Comparison of ENCODE assay signal across 23 mouse cellular contexts in genomic region chr5:101683340-101683739, GRCm38 (mm10). TPM values are rescaled to one million over a fixed set of nuclear protein-coding genes. Genes with fewer than 3 reads are reported as not detected.
A peak's percentile ranks its signal among the peaks of the same experiment; 100 is the strongest.
DNase-seq lines count a peak whose midpoint lies in the region; ATAC-seq lines count a peak whose summit lies in the region.
"Had no signal": no experiment of that assay in that cellular context is flagged by ENCODE, and none has a peak within 500 bp of the region (broad histone marks: within the 10 kb centered on the region; RNA-seq: fewer than 3 reads in every experiment).

No protein-coding gene starts in this region.

- H3K9ac ChIP-seq in embryonic facial prominence, embryonic 11.5 days (replicated peaks; ENCODE audit: low read length): no peak overlapping the region
- no peak overlapping the region for H3K9ac ChIP-seq in kidney, embryonic 16.5 days (replicated peaks; ENCODE audit: low read length)
- H3K9ac ChIP-seq in embryonic facial prominence, embryonic 14.5 days (ENCODE audit: low read depth, low read length): no peak overlapping the region
- no peak overlapping the region for H3K9ac ChIP-seq in limb, embryonic 12.5 days (replicated peaks)
- H3K9ac ChIP-seq in midbrain, embryonic 15.5 days: no peak overlapping the region
- H3K9ac ChIP-seq: embryonic facial prominence, embryonic 15.5 days; liver, embryonic 15.5 days; neural tube, embryonic 13.5 days had no signal

- H3K27ac ChIP-seq in embryonic facial prominence, embryonic 11.5 days (replicated peaks; ENCODE audit: low read depth, low read length): no peak overlapping the region
- no peak overlapping the region for H3K27ac ChIP-seq in embryonic facial prominence, embryonic 10.5 days (replicated peaks)
- H3K27ac ChIP-seq in kidney, embryonic 16.5 days (ENCODE audit: low read length): no peak overlapping the region
- H3K27ac ChIP-seq in embryonic facial prominence, embryonic 14.5 days (replicated peaks; ENCODE audit: low read depth, low read length): no peak overlapping the region
- H3K27ac ChIP-seq in limb, embryonic 12.5 days: no peak overlapping the region
- no peak overlapping the region for H3K27ac ChIP-seq in midbrain, embryonic 15.5 days
- H3K27ac ChIP-seq: embryonic facial prominence, embryonic 15.5 days; liver, embryonic 15.5 days; neural tube, embryonic 13.5 days had no signal

- DNase-seq in embryonic facial prominence, embryonic 11.5 days (ENCODE audit: low spot score): peak; percentile 29
- no peak for DNase-seq in embryonic facial prominence, embryonic 10.5 days (ENCODE audit: low spot score)
- DNase-seq in kidney, adult 9 months: no peak
- peak; percentile 43 for DNase-seq in embryonic facial prominence, embryonic 14.5 days (ENCODE audit: low spot score)
- DNase-seq: adrenal gland, postnatal 36 days; cerebellum, adult 9-10 months; liver; retina, postnatal 1 day; right cerebral cortex, postnatal 25 days; spleen, adult 18-20 months; thymus, postnatal 14 days had no signal

- ATAC-seq in embryonic facial prominence, embryonic 11.5 days (replicated peaks; ENCODE audit: insufficient number of reproducible peaks, low FRiP score, low TSS enrichment, low read depth): no peak
- peak; percentile 65; the same call in 1 of the 2 replicates for ATAC-seq in kidney, embryonic 16.5 days (ENCODE audit: low FRiP score, low TSS enrichment)
- ATAC-seq in embryonic facial prominence, embryonic 14.5 days (ENCODE audit: low read depth): no peak; the same call in 1 of the 2 replicates
- 0 out of 2 replicates have a peak, but pooled peaks have one; percentile 59 for ATAC-seq in limb, embryonic 12.5 days (ENCODE audit: insufficient number of reproducible peaks, insufficient read depth, low FRiP score, low TSS enrichment, low read depth)
- ATAC-seq in midbrain, embryonic 15.5 days (replicated peaks): no peak
- ATAC-seq: forebrain, embryonic 14.5 days; hindbrain, embryonic 16.5 days; midbrain, embryonic 16.5 days had no signal

- no peak overlapping the region for H3K4me2 ChIP-seq in embryonic facial prominence, embryonic 11.5 days (ENCODE audit: low read depth, low read length)
- no peak overlapping the region for H3K4me2 ChIP-seq in kidney, embryonic 16.5 days (replicated peaks; ENCODE audit: low read depth, low read length)
- H3K4me2 ChIP-seq in embryonic facial prominence, embryonic 14.5 days (ENCODE audit: low read depth, low read length): no peak overlapping the region
- H3K4me2 ChIP-seq in limb, embryonic 12.5 days: no peak overlapping the region
- H3K4me2 ChIP-seq in midbrain, embryonic 15.5 days: no peak overlapping the region
- H3K4me2 ChIP-seq: embryonic facial prominence, embryonic 15.5 days; heart, embryonic 11.5 days; liver, embryonic 15.5 days; neural tube, embryonic 13.5 days had no signal

- no peaks in the 10 kb centered on the region for H3K27me3 ChIP-seq in embryonic facial prominence, embryonic 11.5 days (ENCODE audit: control insufficient read depth, insufficient read depth, low read length)
- H3K27me3 ChIP-seq in embryonic facial prominence, embryonic 10.5 days (replicated peaks; ENCODE audit: low read depth, poor library complexity, severe bottlenecking): peaks cover 17% of the 10 kb centered on the region
- no peaks in the 10 kb centered on the region for H3K27me3 ChIP-seq in kidney, embryonic 16.5 days (ENCODE audit: insufficient read depth, low read length)
- no peaks in the 10 kb centered on the region for H3K27me3 ChIP-seq in embryonic facial prominence, embryonic 14.5 days (replicated peaks; ENCODE audit: control insufficient read depth, insufficient read depth, low read length)
- peaks cover 8% of the 10 kb centered on the region; the same call in 1 of the 2 replicates for H3K27me3 ChIP-seq in limb, embryonic 12.5 days
- H3K27me3 ChIP-seq in midbrain, embryonic 15.5 days (replicated peaks): no peaks in the 10 kb centered on the region; the same call in 1 of the 2 replicates
- H3K27me3 ChIP-seq: embryonic facial prominence, embryonic 15.5 days; liver, embryonic 15.5 days had no signal

- no peak overlapping the region for H3K4me3 ChIP-seq in embryonic facial prominence, embryonic 11.5 days (ENCODE audit: low read depth, low read length)
- no peak overlapping the region for H3K4me3 ChIP-seq in embryonic facial prominence, embryonic 10.5 days
- no peak overlapping the region for H3K4me3 ChIP-seq in kidney, embryonic 16.5 days (ENCODE audit: low read length)
- H3K4me3 ChIP-seq in embryonic facial prominence, embryonic 14.5 days (ENCODE audit: low read depth, low read length): no peak overlapping the region
- H3K4me3 ChIP-seq in limb, embryonic 12.5 days (replicated peaks): no peak overlapping the region
- H3K4me3 ChIP-seq in midbrain, embryonic 15.5 days: no peak overlapping the region
- H3K4me3 ChIP-seq: embryonic facial prominence, embryonic 15.5 days; liver, embryonic 15.5 days; myocyte; neural tube, embryonic 13.5 days had no signal

- no peaks in the 10 kb centered on the region for H3K4me1 ChIP-seq in embryonic facial prominence, embryonic 11.5 days (ENCODE audit: control insufficient read depth, insufficient read depth, low read length)
- peaks cover 2% of the 10 kb centered on the region for H3K4me1 ChIP-seq in embryonic facial prominence, embryonic 10.5 days
- peaks cover 6% of the 10 kb centered on the region; the same call in 1 of the 2 replicates for H3K4me1 ChIP-seq in kidney, embryonic 16.5 days (ENCODE audit: insufficient read depth, low read length)
- H3K4me1 ChIP-seq in embryonic facial prominence, embryonic 14.5 days (ENCODE audit: control insufficient read depth, insufficient read depth, low read length): no peaks in the 10 kb centered on the region
- peaks cover 8% of the 10 kb centered on the region for H3K4me1 ChIP-seq in limb, embryonic 12.5 days (replicated peaks)
- H3K4me1 ChIP-seq in midbrain, embryonic 15.5 days: no peaks in the 10 kb centered on the region
- H3K4me1 ChIP-seq: embryonic facial prominence, embryonic 15.5 days; liver, embryonic 15.5 days; neural tube, embryonic 13.5 days had no signal

- no peaks in the 10 kb centered on the region for H3K9me3 ChIP-seq in embryonic facial prominence, embryonic 11.5 days (replicated peaks; ENCODE audit: control insufficient read depth, low read length)
- H3K9me3 ChIP-seq in embryonic facial prominence, embryonic 10.5 days: no peaks in the 10 kb centered on the region
- 0 out of 2 replicates have a peak, but pooled peaks cover 3% of the 10 kb centered on the region for H3K9me3 ChIP-seq in kidney, embryonic 16.5 days (ENCODE audit: low read length)
- H3K9me3 ChIP-seq in embryonic facial prominence, embryonic 14.5 days (ENCODE audit: control insufficient read depth, low read length): no peaks in the 10 kb centered on the region
- no peaks in the 10 kb centered on the region for H3K9me3 ChIP-seq in limb, embryonic 12.5 days
- H3K9me3 ChIP-seq in midbrain, embryonic 15.5 days: no peaks in the 10 kb centered on the region
- H3K9me3 ChIP-seq: embryonic facial prominence, embryonic 15.5 days; liver, embryonic 15.5 days; neural tube, embryonic 13.5 days had no signal

- 50% methylated on average over 5 of the region's 5 CpGs for WGBS in embryonic facial prominence, embryonic 11.5 days
- 53% methylated on average over 5 of the region's 5 CpGs for WGBS in embryonic facial prominence, embryonic 10.5 days
- 17% methylated on average over 5 of the region's 5 CpGs for WGBS in kidney, embryonic 16.5 days
- WGBS in embryonic facial prominence, embryonic 14.5 days: 21% methylated on average over 5 of the region's 5 CpGs
- WGBS in limb, embryonic 12.5 days: 18% methylated on average over 5 of the region's 5 CpGs
- 57% methylated on average over 5 of the region's 5 CpGs for WGBS in midbrain, embryonic 15.5 days

- H3K36me3 ChIP-seq in embryonic facial prominence, embryonic 11.5 days (replicated peaks; ENCODE audit: control insufficient read depth, insufficient read depth, low read depth, low read length): no peaks in the 10 kb centered on the region
- H3K36me3 ChIP-seq in embryonic facial prominence, embryonic 10.5 days (replicated peaks): no peaks in the 10 kb centered on the region
- H3K36me3 ChIP-seq in kidney, embryonic 16.5 days (ENCODE audit: insufficient read depth, low read length): no peaks in the 10 kb centered on the region
- no peaks in the 10 kb centered on the region for H3K36me3 ChIP-seq in embryonic facial prominence, embryonic 14.5 days (ENCODE audit: control insufficient read depth, insufficient read depth, low read length)
- no peaks in the 10 kb centered on the region for H3K36me3 ChIP-seq in limb, embryonic 12.5 days
- no peaks in the 10 kb centered on the region for H3K36me3 ChIP-seq in midbrain, embryonic 15.5 days (replicated peaks)
- H3K36me3 ChIP-seq: embryonic facial prominence, embryonic 15.5 days; liver, embryonic 15.5 days; neural tube, embryonic 13.5 days had no signal

RNA-seq across cellular contexts. Expression of gene Nkx6-1, which starts 18.5 kb away (rescaled TPM):
- 0.93 and 1.3 TPM in 2 replicates for polyA plus RNA-seq in embryonic facial prominence, embryonic 11.5 days (2014; fragmentation: Nextera tagmentation; extraction: Ambion mirVana)
- 0.87 and 4.2 TPM in 2 replicates for polyA plus RNA-seq in embryonic facial prominence, embryonic 10.5 days (2016; fragmentation: Nextera tagmentation; extraction: Ambion mirVana)
- 0.62 and 0.71 TPM in 2 replicates for polyA plus RNA-seq in kidney, embryonic 16.5 days (2015; fragmentation: Nextera tagmentation; extraction: Ambion mirVana)
- 0.18 and 0.25 TPM in 2 replicates for polyA plus RNA-seq in embryonic facial prominence, embryonic 14.5 days (2014; fragmentation: Nextera tagmentation; extraction: Ambion mirVana)
- polyA plus RNA-seq in limb, embryonic 12.5 days (2016; fragmentation: Nextera tagmentation; extraction: Ambion mirVana): 0.13 TPM in 1 of 2 replicates, not detected in the other
- 2.1 and 2.5 TPM in 2 replicates for polyA plus RNA-seq in midbrain, embryonic 15.5 days (2015; fragmentation: Nextera tagmentation; extraction: Ambion mirVana)
- polyA plus RNA-seq: embryonic facial prominence, embryonic 15.5 days; heart, postnatal 0 days; liver, embryonic 15.5 days; myocyte had no signal

Comparison
In these comparisons a context has a peak if more than half of its experiments do, and no peak if none do; other contexts are left out.
1. DNase-seq: peak in embryonic facial prominence, embryonic 11.5 days (single experiment) and embryonic facial prominence, embryonic 14.5 days (single experiment); none in embryonic facial prominence, embryonic 10.5 days (single experiment) and kidney, adult 9 months (single experiment).
2. ATAC-seq: peak in kidney, embryonic 16.5 days (single experiment) and limb, embryonic 12.5 days (single experiment); none in embryonic facial prominence, embryonic 11.5 days (single experiment), embryonic facial prominence, embryonic 14.5 days (single experiment) and midbrain, embryonic 15.5 days (single experiment).